Mouse (Mus musculus) olfactory bulb, adult 2 months (tissue): ENCODE data around the gene Ubl7.

ENCODE experiments used
- CTCF ChIP-seq: fragments of 200-500 bp; IDR thresholded peaks from 2 replicates; pipeline ENCODE4 v1.5.1; 2012; ENCODE audit warnings: low read depth, mild to moderate bottlenecking, low read length, moderate library complexity; ENCODE audit not compliant: insufficient read depth
- POLR2A ChIP-seq: fragments of 200-500 bp; IDR thresholded peaks from 2 replicates; pipeline ENCODE4 v1.6.1; 2012; ENCODE audit warnings: mild to moderate bottlenecking, low read depth, low read length, moderate library complexity; ENCODE audit not compliant: insufficient read depth

GRCm38 (mm10) chr9:57903589-57904249 is 7.1 kb upstream of the Ubl7 start:
- TF ChIP-seq CTCF: no peak
- TF ChIP-seq POLR2A: no peak
